Mouse (Mus musculus) embryonic fibroblast, embryonic 13.5 days (primary cell): ENCODE results near the gene Lrrc46.

Experiments
- CTCF ChIP-seq: IDR thresholded peaks from 2 replicates; pipeline ENCODE4 v1.5.1; 2011; ENCODE audit warnings: mild to moderate bottlenecking, control low read depth, low read length, moderate library complexity, borderline replicate concordance; ENCODE audit not compliant: insufficient read depth
- POLR2A ChIP-seq: IDR thresholded peaks from 2 replicates; pipeline ENCODE4 v1.6.1; 2011; ENCODE audit warnings: low read depth, mild to moderate bottlenecking, control low read depth, low read length, moderate library complexity

- TF ChIP-seq POLR2A = no peak
- TF ChIP-seq CTCF = no peak
Measured at GRCm38 (mm10) chr11:96996773-96997379, 44.3 kb downstream of the Lrrc46 start.
